Mouse (Mus musculus) fat pad, adult 2 months (tissue): Measurements from ENCODE around the gene Fzd7.
"Not testable (repeated sequence)": the region's sequence is repeated elsewhere in the genome, so short reads cannot be mapped to it uniquely, and the experiment has no call there.

Source experiments
- DNase-seq: peaks from one replicate; pipeline ENCODE4 v3.0.0-alpha.2; 2011; ENCODE audit warnings: low read depth, low spot score; ENCODE audit errors: extremely low read depth

Gene Fzd7

DNA sequence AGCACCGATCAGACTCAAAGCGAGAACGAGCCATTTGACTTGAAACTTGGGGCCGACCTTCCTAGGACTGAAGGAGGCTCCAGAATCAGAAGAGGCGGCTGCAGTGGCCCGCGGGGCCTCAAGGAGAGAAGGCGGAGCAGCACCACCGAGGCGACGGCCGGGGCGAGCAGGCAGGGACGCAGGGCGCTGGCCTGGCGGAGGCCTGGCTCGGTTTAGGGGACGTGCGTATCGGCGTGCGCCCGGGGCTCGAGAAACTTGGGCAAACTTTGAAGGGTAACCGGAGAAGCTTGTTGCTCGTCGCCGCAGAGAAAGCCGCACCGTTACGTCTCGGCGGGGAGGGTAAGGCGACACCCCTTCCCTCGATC lies at the start of gene Fzd7:
Fzd7 (plus strand) TSS at position 94 of the 365 bp plus-strand sequence.
- no peak for DNase-seq

GRCm38 (mm10) chr1:59433296-59433695 lies 48.9 kb upstream of the Fzd7 start:
- DNase-seq: no peak

DNA sequence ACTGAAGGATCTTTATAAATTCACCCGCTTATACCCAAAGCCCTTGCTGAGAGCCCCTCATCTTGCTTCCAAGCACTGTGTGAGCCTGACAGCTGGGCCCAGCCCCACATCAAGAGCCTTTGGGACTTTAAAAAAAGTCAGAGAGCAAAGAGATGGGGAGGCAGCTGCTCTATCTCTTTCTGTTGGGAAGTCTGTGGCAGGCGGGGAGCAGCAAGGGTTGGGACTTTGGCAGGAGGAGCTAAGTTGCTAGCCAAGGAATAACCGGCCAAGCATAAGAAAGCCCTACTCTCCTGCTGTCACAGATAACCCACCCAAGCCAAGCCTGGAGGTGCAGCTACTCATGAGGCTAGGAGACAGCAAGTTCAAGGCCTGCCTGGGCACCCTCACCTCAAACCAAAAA lies 48.2 kb upstream of the Fzd7 start:
- no peak for DNase-seq

DNA sequence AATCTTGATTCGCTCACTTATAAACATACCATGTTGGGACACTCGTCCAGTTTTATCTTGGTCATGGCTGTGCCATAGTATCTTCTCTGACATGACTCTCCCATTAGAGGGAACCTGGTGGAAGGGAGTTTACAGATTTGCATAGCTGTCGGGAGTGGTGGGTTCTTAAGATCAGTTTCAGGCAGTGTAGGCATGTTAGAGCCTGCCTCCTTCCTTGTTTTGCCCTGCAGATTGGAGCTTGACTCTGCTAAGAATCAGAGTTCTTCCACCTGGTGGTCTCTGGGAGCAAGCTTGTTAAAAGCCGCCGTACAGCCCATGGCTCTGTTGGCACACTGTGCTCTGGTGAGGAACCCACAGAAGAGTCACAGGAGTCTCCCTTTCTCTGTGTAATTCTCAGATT lies 47.0 kb upstream of the Fzd7 start:
- no peak for DNase-seq

GRCm38 (mm10) chr1:59436321-59436720 lies 45.9 kb upstream of the Fzd7 start:
- no peak for DNase-seq

GRCm38 (mm10) chr1:59437927-59438326 lies 44.3 kb upstream of the Fzd7 start:
- no peak for DNase-seq

- no peak for DNase-seq
These were observed 43.9 kb upstream of the Fzd7 start for GRCm38 (mm10) chr1:59438330-59438729.

- DNase-seq: no peak
These were observed 43.0 kb upstream of the Fzd7 start for GRCm38 (mm10) chr1:59439252-59439651.

- no peak for DNase-seq
These were observed 42.3 kb upstream of the Fzd7 start for GRCm38 (mm10) chr1:59439941-59440340.

DNA sequence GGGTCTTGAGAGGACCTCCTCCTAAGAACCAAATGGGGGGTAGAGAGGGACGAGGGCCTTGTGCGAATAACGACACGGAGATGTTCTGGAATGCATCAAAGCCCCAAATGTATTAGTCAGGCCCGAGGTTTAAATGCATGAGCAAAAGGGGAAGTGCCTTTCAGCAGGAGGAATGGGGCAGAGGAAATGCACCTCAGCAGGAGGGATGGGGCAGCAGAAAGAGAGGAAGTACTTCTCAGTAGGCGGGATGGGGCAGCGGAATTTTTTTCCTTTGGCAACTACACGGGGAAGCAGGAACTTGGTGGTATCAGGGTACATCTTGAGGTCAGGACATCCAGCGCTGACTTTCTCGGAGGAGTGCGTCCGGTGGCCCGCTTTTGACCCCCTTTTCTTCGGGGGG lies 39.5 kb upstream of the Fzd7 start:
- DNase-seq: not testable (repeated sequence)

- no peak for DNase-seq
These were observed 38.0 kb upstream of the Fzd7 start for GRCm38 (mm10) chr1:59444127-59444660.

- DNase-seq: no peak
These were observed 37.0 kb upstream of the Fzd7 start for GRCm38 (mm10) chr1:59445242-59445641.

DNA sequence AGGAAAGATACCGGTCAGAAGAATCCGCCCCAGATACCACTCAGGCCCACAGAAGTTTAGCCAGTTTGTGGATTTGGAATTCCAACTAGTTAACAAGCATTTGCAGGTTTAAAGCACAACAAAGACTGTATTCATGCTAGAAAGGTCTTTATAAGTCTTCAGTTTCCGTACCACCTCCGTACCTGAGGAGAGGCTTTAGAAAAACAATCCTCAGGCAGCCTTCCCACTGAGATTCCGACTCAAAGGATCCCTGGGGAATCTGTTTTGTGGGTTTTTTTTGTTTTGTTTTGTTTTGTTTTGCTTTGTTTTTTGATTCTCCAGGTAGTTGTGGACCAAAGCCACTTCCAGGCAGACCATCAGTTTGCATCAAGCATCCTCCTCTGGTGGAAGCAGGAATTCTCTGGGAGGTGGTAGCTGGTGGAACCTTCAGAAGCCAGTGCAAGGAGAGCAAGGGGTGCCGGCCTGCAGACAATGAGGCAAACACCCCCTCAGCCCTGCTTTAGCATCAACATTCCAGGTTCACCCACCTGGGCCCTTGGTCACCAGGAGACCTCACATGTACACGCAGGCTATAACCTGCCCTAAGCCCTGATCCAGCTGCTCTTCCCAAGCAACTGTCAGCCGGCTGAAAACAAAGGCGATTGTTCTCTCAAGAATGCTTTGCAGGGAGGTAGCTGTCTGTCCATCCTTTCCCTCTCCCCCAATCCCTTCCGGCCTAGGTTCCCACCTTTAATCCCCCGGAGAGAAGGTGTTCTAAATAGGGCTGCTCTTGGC lies 33.5 kb upstream of the Fzd7 start:
- DNase-seq: peak; percentile 50

- DNase-seq: no peak
These were observed 32.8 kb upstream of the Fzd7 start for GRCm38 (mm10) chr1:59449423-59449822.

DNA sequence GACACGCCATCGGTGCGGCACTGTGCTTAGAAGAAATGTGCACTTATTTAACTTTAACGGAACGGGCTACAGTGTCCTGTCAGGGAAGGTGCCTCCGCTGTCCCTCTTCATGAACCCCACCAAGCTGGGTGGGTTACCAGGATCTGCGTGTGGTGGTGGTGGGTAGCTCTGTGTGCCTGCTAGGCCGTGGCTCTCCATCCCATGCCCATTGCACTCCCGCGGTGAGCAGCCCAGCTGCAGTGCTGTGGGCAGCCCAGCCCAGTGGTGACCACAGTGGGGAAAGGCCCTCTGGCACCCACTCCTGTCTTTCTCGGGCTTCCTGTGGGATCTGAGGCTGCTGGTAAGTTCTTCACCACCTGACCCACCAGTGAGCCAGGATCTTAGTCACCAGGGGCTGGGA lies 31.3 kb upstream of the Fzd7 start:
- DNase-seq: no peak

DNA sequence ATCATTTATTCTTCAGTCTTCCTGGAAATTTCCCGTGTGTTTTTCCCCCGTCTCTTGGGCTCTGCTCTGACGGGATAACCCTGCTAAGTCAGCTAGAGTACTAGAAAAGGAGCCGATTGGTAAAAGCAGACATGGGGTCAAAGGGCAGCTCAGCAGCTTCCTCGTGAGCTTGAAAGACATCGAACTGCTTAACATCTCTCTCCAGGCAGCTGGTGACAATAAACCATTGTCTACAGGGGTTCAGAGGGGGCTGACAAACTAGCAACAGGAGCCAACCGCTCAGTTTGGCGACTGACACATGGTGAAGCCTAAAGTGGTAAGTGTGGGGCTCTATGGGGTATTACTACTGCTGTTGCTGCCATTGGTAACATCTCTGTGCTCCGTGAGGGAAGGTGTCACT lies 30.6 kb upstream of the Fzd7 start:
- DNase-seq: no peak

- DNase-seq: no peak
These were observed 25.4 kb upstream of the Fzd7 start for GRCm38 (mm10) chr1:59456825-59457224.

DNA sequence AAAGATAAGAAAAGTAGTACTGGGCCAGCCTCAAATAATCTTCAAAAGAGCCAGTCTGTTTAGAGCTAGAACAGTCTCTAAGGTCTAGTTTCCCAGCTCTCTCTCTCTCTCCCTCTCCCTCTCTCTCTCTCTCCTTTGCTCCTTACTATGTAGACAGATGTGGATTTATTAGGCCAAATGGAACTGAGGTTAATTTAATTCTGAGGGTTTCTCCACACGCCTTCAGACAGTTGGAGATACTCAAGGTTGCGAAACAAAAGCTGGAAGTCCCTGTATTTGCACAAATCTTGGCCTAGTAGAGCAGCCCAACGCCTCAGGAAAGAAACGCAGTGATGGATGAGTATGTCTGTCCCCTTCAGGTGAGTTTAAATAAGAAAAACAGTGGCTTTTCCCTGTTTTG lies 24.4 kb upstream of the Fzd7 start:
- peak; percentile 88 for DNase-seq

- no peak for DNase-seq
These were observed 23.3 kb upstream of the Fzd7 start for GRCm38 (mm10) chr1:59458886-59459285.

DNA sequence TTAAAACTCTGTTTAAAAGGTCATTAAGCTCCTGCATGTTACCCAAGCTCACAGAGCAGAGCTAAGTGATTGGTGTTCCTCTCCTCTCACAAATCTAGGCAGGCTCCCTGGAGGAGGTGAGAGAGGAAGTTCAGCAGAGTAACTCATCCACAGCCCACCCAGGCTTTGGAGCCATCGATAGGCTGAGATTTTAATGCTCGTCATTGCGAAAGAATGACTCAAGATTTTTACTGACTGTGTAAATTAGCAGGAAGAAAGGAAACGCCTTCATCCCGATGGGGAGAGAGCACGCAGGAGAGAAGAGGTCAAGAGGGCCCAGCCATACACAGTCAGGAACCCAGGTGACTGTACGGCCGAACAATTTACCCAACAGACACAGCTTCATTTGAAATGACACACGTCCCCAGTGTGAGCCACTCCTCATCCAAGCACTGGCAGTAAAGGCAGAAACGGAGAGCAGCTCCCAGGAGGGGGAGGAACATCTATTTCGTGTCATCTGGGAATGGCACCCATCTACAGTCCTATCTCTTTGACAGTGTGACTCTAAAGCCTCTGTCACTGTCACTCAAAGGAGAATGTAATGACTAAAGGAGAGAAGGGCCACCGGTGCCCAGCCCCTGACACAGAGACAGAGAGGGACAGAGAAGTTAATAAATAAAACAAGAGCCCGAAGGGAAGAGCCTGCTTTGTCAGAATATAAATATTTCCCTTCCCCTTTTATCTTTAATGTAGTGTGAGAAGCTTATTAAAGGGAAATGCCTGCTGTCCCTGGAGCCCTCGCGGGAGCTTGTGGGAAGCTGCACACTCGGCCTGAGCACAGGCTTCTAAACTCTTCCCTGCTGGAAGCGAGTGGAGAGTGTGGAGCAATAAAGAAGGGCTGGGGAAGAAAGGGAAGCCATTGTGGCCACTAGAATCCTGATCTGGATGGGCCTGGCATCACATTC lies 17.3 kb upstream of the Fzd7 start:
- DNase-seq: no peak

DNA sequence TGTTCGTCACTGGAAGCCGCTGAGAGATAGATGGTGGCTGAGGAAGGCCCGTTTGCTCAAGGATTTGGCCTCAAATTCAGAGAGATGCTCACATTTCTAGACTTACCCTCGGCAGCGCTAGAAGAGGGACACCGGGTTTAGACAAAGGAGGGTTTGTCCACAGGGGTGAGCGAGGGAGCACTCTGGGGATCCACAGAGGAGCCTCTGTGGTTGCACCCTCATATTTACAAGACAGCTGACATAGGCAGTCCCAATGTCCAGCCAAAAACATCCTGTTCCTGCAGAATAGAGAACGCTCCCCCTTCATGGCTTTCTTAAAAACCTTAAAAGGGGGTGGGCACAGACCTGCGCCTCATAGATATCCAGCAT lies 16.6 kb upstream of the Fzd7 start:
- DNase-seq: no peak

DNA sequence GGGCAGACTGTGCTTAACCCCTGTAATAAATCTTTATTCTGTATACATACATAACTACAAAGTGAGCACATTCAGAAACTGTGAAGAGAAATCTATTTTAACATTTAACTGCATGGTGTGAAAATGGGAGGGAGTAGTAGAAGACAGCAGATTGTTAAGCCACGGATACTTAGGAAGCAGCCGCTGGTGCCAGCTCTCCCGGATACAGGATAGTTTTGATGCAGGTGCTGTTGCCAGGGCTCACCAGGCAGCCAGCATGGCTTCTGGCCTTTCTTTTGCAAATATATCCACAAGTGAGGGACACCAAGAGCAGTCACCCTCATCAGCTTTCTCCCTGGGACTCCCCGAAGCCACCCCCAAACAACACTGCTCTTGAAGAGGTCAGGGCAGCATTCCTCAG lies 13.1 kb upstream of the Fzd7 start:
- DNase-seq: no peak
